Mouse (Mus musculus) kidney, postnatal 0 days (tissue): ENCODE measurements around the gene Asprv1. TPM values are rescaled to one million over a fixed set of nuclear protein-coding genes. Genes with fewer than 3 reads are reported as not detected.

Source experiments
- ATAC-seq: fragments of 200-750 bp; cut with Nextera tagmentation; replicated peaks from 2 replicates; pipeline ENCODE4 v1.8.0; 2017; ENCODE audit warnings: low read depth, moderate number of reproducible peaks, moderate TSS enrichment, moderate library complexity; ENCODE audit not compliant: low FRiP score
- DNase-seq: peaks from one replicate; pipeline ENCODE4 v3.0.0-alpha.2; 2016; ENCODE audit warnings: low spot score
- H3K27ac ChIP-seq: fragments of 300-500 bp; sonication (generic); 2 replicates; pipeline ENCODE4 v1.5.1; 2014; ENCODE audit warnings: mild to moderate bottlenecking
- H3K27me3 ChIP-seq: fragments of 300-500 bp; sonication (generic); 2 replicates; pipeline ENCODE4 v1.6.1; 2014; ENCODE audit warnings: low read length, mixed read lengths; ENCODE audit not compliant: insufficient read depth
- H3K36me3 ChIP-seq: fragments of 300-500 bp; sonication (generic); 2 replicates; pipeline ENCODE4 v1.6.1; 2014; ENCODE audit warnings: low read length, mixed read lengths; ENCODE audit not compliant: insufficient read depth
- H3K4me1 ChIP-seq: fragments of 300-500 bp; sonication (generic); replicated peaks from 2 replicates; pipeline ENCODE4 v1.6.1; 2014; ENCODE audit warnings: antibody characterized with exemption, low read length, mixed read lengths; ENCODE audit not compliant: insufficient read depth
- H3K4me2 ChIP-seq: fragments of 300-500 bp; sonication (generic); 2 replicates; pipeline ENCODE4 v1.6.1; 2014; ENCODE audit warnings: mild to moderate bottlenecking, low read length, moderate library complexity, mixed read lengths
- H3K4me3 ChIP-seq: fragments of 300-500 bp; sonication (generic); replicated peaks from 2 replicates; pipeline ENCODE4 v1.5.1; 2014; ENCODE audit warnings: low read depth, low read length
- H3K9ac ChIP-seq: fragments of 300-500 bp; sonication (generic); 2 replicates; pipeline ENCODE4 v1.6.1; 2014; ENCODE audit warnings: low read depth, low read length
- H3K9me3 ChIP-seq: fragments of 300-500 bp; sonication (generic); replicated peaks from 2 replicates; pipeline ENCODE4 v1.6.1; 2016; ENCODE audit warnings: low read length, inconsistent platforms, mixed read lengths
- CTCF ChIP-seq: IDR thresholded peaks from 2 replicates; pipeline ENCODE4 v1.5.1; 2016; ENCODE audit warnings: antibody characterized with exemption, low read depth, mild to moderate bottlenecking, moderate library complexity
- WGBS: fragments of 180-500 bp; shearing (Covaris S2); extraction: QIAGEN DNeasy Blood & Tissue Kit; methylation state at CpG from one replicate; pipeline ENCODE4 v1.1.7; 2014; 5-methylcytosine and 5-hydroxymethylcytosine counted together
- polyA plus RNA-seq: library from polyadenylated mRNA; unstranded; fragments of >200 nt; fragmentation: Nextera tagmentation; extraction: Ambion mirVana; gene quantifications from 2 replicates; pipeline ENCODE4 v1.2.1, GENCODE M21; 2015

Asprv1 gene
- polyA plus RNA-seq, 1 experiment from 2014 or later, result 1.8 TPM

- H3K27me3 ChIP-seq, result no peaks in the 10 kb centered on the region
- H3K4me2 ChIP-seq, result no peak overlapping the region
- H3K27ac ChIP-seq, result no peak overlapping the region
- H3K4me1 ChIP-seq, result no peaks in the 10 kb centered on the region
- no peak overlapping the region for H3K4me3 ChIP-seq
- DNase-seq (no peak), ATAC-seq (no peak)
- no peak for TF ChIP-seq CTCF
- WGBS, result 93% methylated on average over 6 of the region's 6 CpGs
- no peaks in the 10 kb centered on the region for H3K9me3 ChIP-seq
- H3K9ac ChIP-seq, result no peak overlapping the region
- no peaks in the 10 kb centered on the region for H3K36me3 ChIP-seq
Measured at GRCm38 (mm10) chr6:86609235-86609634, 18.7 kb upstream of the Asprv1 start.

DNA sequence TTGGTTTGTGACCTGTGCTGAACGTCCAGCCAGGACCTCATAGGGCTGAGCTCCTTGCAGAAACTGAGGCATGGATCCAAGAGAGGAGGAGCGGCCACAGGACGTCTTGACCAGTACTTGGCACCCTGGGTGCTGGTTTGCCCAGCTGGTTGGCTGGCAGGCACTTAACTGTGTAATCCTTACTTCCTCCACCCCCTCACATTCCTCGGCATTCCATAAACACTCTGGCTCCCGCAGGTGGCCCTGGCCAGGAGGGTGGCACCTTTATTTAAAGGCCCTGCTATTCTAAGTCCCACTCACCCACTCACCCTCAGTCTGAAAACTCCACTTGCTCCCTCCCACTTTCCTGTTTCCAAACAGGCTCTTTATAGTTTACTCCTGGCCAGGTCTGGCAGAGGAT, 17.2 kb upstream of the Asprv1 start:
- no peaks in the 10 kb centered on the region for H3K4me1 ChIP-seq
- 32% methylated on average over 5 of the region's 5 CpGs for WGBS
- H3K27me3 ChIP-seq, result no peaks in the 10 kb centered on the region
- H3K4me3 ChIP-seq, result no peak overlapping the region
- no peak overlapping the region for H3K9ac ChIP-seq
- H3K36me3 ChIP-seq, result no peaks in the 10 kb centered on the region
- no peak for TF ChIP-seq CTCF
- ATAC-seq, result peak; percentile 59; the same call in 1 of the 2 replicates
- no peaks in the 10 kb centered on the region for H3K9me3 ChIP-seq
- DNase-seq, result peak; percentile 9
- no peak overlapping the region for H3K4me2 ChIP-seq
- 0 out of 2 replicates have a peak overlapping the region, but pooled peaks have one; percentile 31 for H3K27ac ChIP-seq

DNA sequence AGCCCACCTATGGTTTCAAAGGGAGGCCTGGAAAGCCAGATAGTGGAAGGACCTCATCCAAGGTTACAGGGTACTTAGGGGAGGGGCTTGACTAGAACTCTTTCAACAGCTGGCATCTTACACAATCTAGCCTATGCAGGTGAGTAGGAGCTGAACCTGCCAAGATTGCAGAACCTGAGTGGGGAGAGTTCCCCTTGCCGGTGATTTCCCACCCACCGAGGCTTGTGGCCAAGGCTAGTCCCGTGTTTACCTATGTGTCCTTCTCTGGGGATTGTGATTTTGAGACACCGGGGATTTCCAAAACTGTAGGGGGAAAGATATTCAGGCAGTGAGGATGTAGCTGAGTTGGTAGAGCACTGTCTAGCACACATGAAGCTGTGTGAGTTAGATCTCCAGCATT, 12.7 kb upstream of the Asprv1 start:
- WGBS, result 88% methylated on average over 4 of the region's 4 CpGs
- Histone ChIP-seq H3K4me1 (no peaks in the 10 kb centered on the region), H3K27ac (no peak overlapping the region), H3K9me3 (no peaks in the 10 kb centered on the region), H3K4me2 (no peak overlapping the region), H3K36me3 (no peaks in the 10 kb centered on the region), H3K9ac (no peak overlapping the region), H3K27me3 (no peaks in the 10 kb centered on the region), H3K4me3 (no peak overlapping the region)
- ATAC-seq (no peak), DNase-seq (no peak)
- TF ChIP-seq CTCF, result no peak

DNA sequence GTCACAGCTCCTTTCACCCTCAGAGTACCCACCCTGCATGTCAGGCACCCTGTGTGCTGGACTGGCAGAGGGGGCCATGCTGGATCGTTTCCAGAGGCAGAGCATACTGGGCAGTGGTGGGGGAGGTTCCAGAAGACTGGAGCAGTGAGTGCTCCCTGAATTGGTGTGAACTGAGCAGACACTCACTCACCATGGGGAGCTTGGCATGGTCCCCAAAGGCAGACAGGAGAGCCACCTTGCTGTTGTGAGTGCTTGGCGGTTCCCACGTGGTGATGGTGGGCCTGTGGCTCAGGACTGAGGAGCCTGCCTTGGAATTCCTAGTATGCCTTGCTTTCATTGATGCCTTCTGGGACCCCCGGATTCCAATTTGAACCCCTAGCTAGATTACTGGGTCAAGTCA, 4.8 kb upstream of the Asprv1 start:
- Histone ChIP-seq H3K9me3 (no peaks in the 10 kb centered on the region), H3K27me3 (no peaks in the 10 kb centered on the region), H3K4me1 (no peaks in the 10 kb centered on the region), H3K27ac (no peak overlapping the region), H3K9ac (no peak overlapping the region), H3K4me3 (no peak overlapping the region), H3K36me3 (no peaks in the 10 kb centered on the region), H3K4me2 (no peak overlapping the region)
- DNase-seq (no peak), ATAC-seq (no peak)
- WGBS, result 82% methylated on average over 4 of the region's 4 CpGs
- no peak for TF ChIP-seq CTCF

DNA sequence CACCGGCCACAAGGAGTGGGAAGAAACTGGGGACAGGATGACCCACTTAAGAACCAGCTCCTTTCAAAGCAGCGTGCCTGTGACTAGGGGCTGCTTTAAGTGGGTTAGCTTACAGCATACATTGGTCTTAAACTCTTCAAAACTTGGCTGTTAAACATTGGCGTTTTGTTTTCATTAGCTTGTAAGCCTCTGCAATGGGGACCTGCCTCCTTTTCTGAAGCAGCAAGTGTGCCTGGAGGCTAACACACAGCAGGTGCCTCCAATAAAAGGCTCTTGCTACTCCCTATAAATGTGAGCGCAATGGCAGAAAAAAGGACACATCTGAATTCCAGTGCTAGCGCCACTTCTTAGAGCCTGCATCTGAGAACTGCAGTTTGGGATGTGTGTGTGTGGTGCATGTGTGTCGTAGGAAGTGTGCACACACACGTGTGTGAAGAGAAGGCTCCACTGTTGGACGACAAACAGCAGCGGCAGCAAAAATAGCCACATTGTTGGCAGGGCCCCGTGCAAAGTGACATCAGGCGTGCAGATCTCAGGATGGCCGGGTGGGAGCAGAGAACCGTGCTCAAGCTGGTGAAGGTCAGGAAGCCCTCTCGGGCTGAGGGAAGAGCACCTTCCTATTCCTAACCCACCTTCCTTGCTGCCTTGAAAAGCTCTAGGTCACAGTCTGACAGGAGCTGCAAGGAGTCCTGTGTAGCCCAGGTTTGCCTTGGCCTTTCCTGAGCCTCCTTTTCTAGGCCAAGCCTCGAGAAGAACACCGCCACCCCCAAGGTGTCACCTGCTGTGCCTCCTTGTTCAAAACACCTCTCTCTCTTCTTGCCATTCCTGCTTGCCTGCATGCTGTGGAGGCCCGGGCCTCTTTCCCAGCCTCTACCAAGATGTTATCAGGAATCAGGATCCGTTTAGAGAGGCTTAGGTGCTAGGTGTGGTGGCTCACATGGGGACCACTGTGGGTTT, 3.6 kb upstream of the Asprv1 start:
- no peak for TF ChIP-seq CTCF
- no peak for DNase-seq
- Histone ChIP-seq H3K4me2 (no peak overlapping the region), H3K36me3 (no peaks in the 10 kb centered on the region), H3K27ac (no peak overlapping the region), H3K9me3 (no peaks in the 10 kb centered on the region), H3K4me1 (no peaks in the 10 kb centered on the region), H3K27me3 (no peaks in the 10 kb centered on the region), H3K4me3 (no peak overlapping the region), H3K9ac (no peak overlapping the region)
- no peak; the same call in 1 of the 2 replicates for ATAC-seq
- 49% methylated on average over 18 of the region's 18 CpGs for WGBS

GRCm38 (mm10) chr6:86630141-86630540, 2.2 kb downstream of the Asprv1 start:
- Histone ChIP-seq H3K4me1 (no peaks in the 10 kb centered on the region), H3K27ac (no peak overlapping the region), H3K27me3 (no peaks in the 10 kb centered on the region), H3K9me3 (no peaks in the 10 kb centered on the region), H3K9ac (no peak overlapping the region), H3K4me3 (no peak overlapping the region), H3K36me3 (no peaks in the 10 kb centered on the region), H3K4me2 (no peak overlapping the region)
- TF ChIP-seq CTCF, result no peak
- 69% methylated on average over 3 of the region's 3 CpGs for WGBS
- ATAC-seq (no peak), DNase-seq (no peak)
